Mouse (Mus musculus) forebrain, embryonic 11.5 days (tissue): ENCODE measurements around the gene Myzap. TPM values are rescaled to one million over a fixed set of nuclear protein-coding genes. Genes with fewer than 3 reads are reported as not detected.

Experiments
- ATAC-seq: fragments of 200-750 bp; cut with Nextera tagmentation; replicated peaks from 2 replicates; pipeline ENCODE4 v1.8.0; 2017; ENCODE audit warnings: moderate TSS enrichment; ENCODE audit not compliant: low FRiP score
- DNase-seq: peaks from one replicate; pipeline ENCODE4 v3.0.0-alpha.2; 2017; ENCODE audit warnings: low spot score
- H3K27ac ChIP-seq: fragments of 300-500 bp; sonication (generic); 2 replicates; pipeline ENCODE4 v1.5.1; 2014; ENCODE audit warnings: low read depth, low read length
- H3K27me3 ChIP-seq: fragments of 300-500 bp; sonication (generic); 2 replicates; pipeline ENCODE4 v1.6.1; 2014; ENCODE audit warnings: mild to moderate bottlenecking, low read length, mixed read lengths; ENCODE audit not compliant: control insufficient read depth, insufficient read depth
- H3K36me3 ChIP-seq: fragments of 300-500 bp; sonication (generic); 2 replicates; pipeline ENCODE4 v1.6.1; 2014; ENCODE audit warnings: mild to moderate bottlenecking, low read length, moderate library complexity, mixed read lengths; ENCODE audit not compliant: control insufficient read depth, insufficient read depth
- H3K4me1 ChIP-seq: fragments of 300-500 bp; sonication (generic); replicated peaks from 2 replicates; pipeline ENCODE4 v1.6.1; 2014; ENCODE audit warnings: low read length, mixed read lengths; ENCODE audit not compliant: control insufficient read depth, insufficient read depth
- H3K4me2 ChIP-seq: fragments of 300-500 bp; sonication (generic); 2 replicates; pipeline ENCODE4 v1.6.1; 2014; ENCODE audit warnings: low read depth, mild to moderate bottlenecking, low read length, moderate library complexity, mixed read lengths; ENCODE audit not compliant: severe bottlenecking
- H3K4me3 ChIP-seq: fragments of 300-500 bp; sonication (generic); 2 replicates; pipeline ENCODE4 v1.5.1; 2014; ENCODE audit warnings: low read depth, low read length
- H3K9ac ChIP-seq: fragments of 300-500 bp; sonication (generic); 2 replicates; pipeline ENCODE4 v1.6.1; 2014; ENCODE audit warnings: low read length
- H3K9me3 ChIP-seq: fragments of 300-500 bp; sonication (generic); 2 replicates; pipeline ENCODE4 v1.6.1; 2016; ENCODE audit warnings: low read length, mixed read lengths; ENCODE audit not compliant: control insufficient read depth
- WGBS: fragments of 180-500 bp; shearing (Covaris S2); extraction: QIAGEN DNeasy Blood & Tissue Kit; methylation state at CpG from one replicate; pipeline ENCODE4 v1.1.7; 2014; 5-methylcytosine and 5-hydroxymethylcytosine counted together
- polyA plus RNA-seq: library from polyadenylated mRNA; unstranded; fragments of >200 nt; fragmentation: Nextera tagmentation; extraction: Ambion mirVana; gene quantifications from 2 replicates; pipeline ENCODE4 v1.2.1, GENCODE M21; 2014

Gene Myzap
- polyA plus RNA-seq, 1 experiment from 2014 or later: 4.2 TPM

- H3K36me3 ChIP-seq: no peaks in the 10 kb centered on the region
- 64% methylated on average over 7 of the region's 7 CpGs for WGBS
- H3K4me1 ChIP-seq: no peaks in the 10 kb centered on the region
- H3K9ac ChIP-seq: no peak overlapping the region
- H3K9me3 ChIP-seq: no peaks in the 10 kb centered on the region
- DNase-seq: no peak
- no peak overlapping the region for H3K4me2 ChIP-seq
- no peak overlapping the region for H3K4me3 ChIP-seq
- H3K27ac ChIP-seq: no peak overlapping the region
- no peaks in the 10 kb centered on the region for H3K27me3 ChIP-seq
- ATAC-seq: no peak
These were observed 22.0 kb downstream of the Myzap start for GRCm38 (mm10) chr9:71570170-71570569.

DNA sequence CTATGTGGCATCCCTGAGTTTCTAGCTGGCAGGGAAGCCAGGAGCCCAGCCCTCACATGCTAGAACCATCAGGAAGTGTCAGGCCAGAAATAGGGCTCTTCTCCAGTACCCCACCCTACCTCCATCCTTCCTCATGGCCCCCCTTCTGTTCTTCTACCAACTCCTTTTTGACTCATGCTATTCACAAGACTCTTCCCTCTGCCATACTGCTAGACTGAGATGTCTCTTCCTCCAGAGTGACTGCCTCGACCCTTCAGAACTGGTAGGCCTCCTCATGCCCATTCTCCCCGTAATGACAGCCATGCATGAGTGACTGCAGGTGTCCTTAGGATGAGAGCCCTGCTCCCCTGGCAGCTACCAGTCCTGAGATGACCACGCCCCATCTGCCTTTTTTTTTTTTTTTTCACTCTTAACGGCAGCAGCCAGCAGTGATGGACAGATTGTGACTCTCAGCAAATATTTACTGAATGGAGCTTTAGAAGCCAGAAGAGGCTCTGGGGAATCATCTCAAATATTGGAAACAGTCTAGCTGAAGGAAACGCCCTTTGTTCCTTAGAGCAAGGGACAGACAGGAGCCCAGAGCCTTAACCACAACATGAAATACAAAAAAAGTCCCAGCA lies 23.7 kb downstream of the Myzap start:
- no peak for DNase-seq
- ATAC-seq: no peak
- no peaks in the 10 kb centered on the region for H3K27me3 ChIP-seq
- H3K27ac ChIP-seq: no peak overlapping the region
- no peak overlapping the region for H3K4me2 ChIP-seq
- H3K9me3 ChIP-seq: no peaks in the 10 kb centered on the region
- WGBS: 67% methylated on average over 5 of the region's 5 CpGs
- H3K9ac ChIP-seq: no peak overlapping the region
- H3K4me3 ChIP-seq: no peak overlapping the region
- H3K4me1 ChIP-seq: no peaks in the 10 kb centered on the region
- no peaks in the 10 kb centered on the region for H3K36me3 ChIP-seq

- Histone ChIP-seq H3K4me2 (no peak overlapping the region), H3K4me1 (no peaks in the 10 kb centered on the region), H3K9me3 (no peaks in the 10 kb centered on the region), H3K4me3 (no peak overlapping the region), H3K27me3 (no peaks in the 10 kb centered on the region), H3K9ac (no peak overlapping the region), H3K36me3 (no peaks in the 10 kb centered on the region), H3K27ac (no peak overlapping the region)
- ATAC-seq (no peak), DNase-seq (no peak)
- WGBS: 73% methylated on average over 3 of the region's 3 CpGs
These were observed 24.8 kb downstream of the Myzap start for GRCm38 (mm10) chr9:71567391-71567790.

DNA sequence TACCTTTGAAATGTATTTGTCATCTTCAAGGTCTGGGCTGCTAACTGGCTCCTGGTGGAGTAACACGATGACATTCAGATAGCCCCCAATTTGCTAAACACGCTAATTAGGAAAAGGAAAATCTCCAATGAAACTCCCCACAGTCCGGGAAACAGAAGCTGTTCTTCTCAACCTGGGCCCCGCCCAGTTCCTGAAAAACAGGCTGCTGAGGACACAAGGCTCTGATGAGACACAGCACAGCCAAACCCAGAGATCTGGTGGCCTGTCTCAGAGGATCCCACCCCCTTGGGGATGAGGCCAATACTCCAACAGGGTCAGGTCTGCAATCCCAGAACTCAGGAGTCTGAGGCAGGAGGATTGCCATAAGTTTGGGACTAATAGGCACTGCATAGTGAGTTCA lies 25.4 kb downstream of the Myzap start:
- no peak overlapping the region for H3K4me2 ChIP-seq
- H3K27ac ChIP-seq: no peak overlapping the region
- no peak for DNase-seq
- ATAC-seq: no peak
- WGBS: 64% methylated on average over 4 of the region's 4 CpGs
- no peak overlapping the region for H3K4me3 ChIP-seq
- no peaks in the 10 kb centered on the region for H3K4me1 ChIP-seq
- H3K9me3 ChIP-seq: no peaks in the 10 kb centered on the region
- H3K36me3 ChIP-seq: no peaks in the 10 kb centered on the region
- H3K9ac ChIP-seq: no peak overlapping the region
- no peaks in the 10 kb centered on the region for H3K27me3 ChIP-seq

- no peak overlapping the region for H3K4me2 ChIP-seq
- DNase-seq (no peak), ATAC-seq (no peak)
- no peak overlapping the region for H3K4me3 ChIP-seq
- H3K36me3 ChIP-seq: no peaks in the 10 kb centered on the region
- no peaks in the 10 kb centered on the region; the same call in 1 of the 2 replicates for H3K9me3 ChIP-seq
- no peak overlapping the region for H3K9ac ChIP-seq
- no peak overlapping the region for H3K27ac ChIP-seq
- no peaks in the 10 kb centered on the region for H3K27me3 ChIP-seq
- H3K4me1 ChIP-seq: no peaks in the 10 kb centered on the region
- 68% methylated on average over 2 of the region's 2 CpGs for WGBS
These were observed 34.4 kb downstream of the Myzap start for GRCm38 (mm10) chr9:71557737-71558136.

GRCm38 (mm10) chr9:71554001-71554400 lies 38.2 kb downstream of the Myzap start:
- Histone ChIP-seq H3K4me2 (no peak overlapping the region), H3K36me3 (no peaks in the 10 kb centered on the region), H3K27ac (no peak overlapping the region), H3K27me3 (no peaks in the 10 kb centered on the region), H3K9me3 (no peaks in the 10 kb centered on the region; the same call in 1 of the 2 replicates), H3K9ac (no peak overlapping the region), H3K4me3 (no peak overlapping the region), H3K4me1 (no peaks in the 10 kb centered on the region)
- DNase-seq (no peak), ATAC-seq (no peak)
- 96% methylated on average over 3 of the region's 3 CpGs for WGBS

GRCm38 (mm10) chr9:71550176-71550575 lies 42.0 kb downstream of the Myzap start:
- Histone ChIP-seq H3K4me3 (no peak overlapping the region), H3K27me3 (no peaks in the 10 kb centered on the region), H3K4me1 (no peaks in the 10 kb centered on the region), H3K27ac (no peak overlapping the region), H3K4me2 (no peak overlapping the region), H3K36me3 (no peaks in the 10 kb centered on the region), H3K9me3 (no peaks in the 10 kb centered on the region; the same call in 1 of the 2 replicates), H3K9ac (no peak overlapping the region)
- DNase-seq (no peak), ATAC-seq (no peak)
- WGBS: 93% methylated on average over 8 of the region's 8 CpGs

GRCm38 (mm10) chr9:71547704-71548275 lies 44.4 kb downstream of the Myzap start:
- WGBS: 84% methylated on average over 10 of the region's 10 CpGs
- no peaks in the 10 kb centered on the region for H3K4me1 ChIP-seq
- H3K9me3 ChIP-seq: no peaks in the 10 kb centered on the region
- H3K4me3 ChIP-seq: no peak overlapping the region
- H3K9ac ChIP-seq: no peak overlapping the region
- DNase-seq (no peak), ATAC-seq (no peak)
- no peaks in the 10 kb centered on the region for H3K27me3 ChIP-seq
- no peak overlapping the region for H3K27ac ChIP-seq
- H3K36me3 ChIP-seq: no peaks in the 10 kb centered on the region
- H3K4me2 ChIP-seq: no peak overlapping the region

DNA sequence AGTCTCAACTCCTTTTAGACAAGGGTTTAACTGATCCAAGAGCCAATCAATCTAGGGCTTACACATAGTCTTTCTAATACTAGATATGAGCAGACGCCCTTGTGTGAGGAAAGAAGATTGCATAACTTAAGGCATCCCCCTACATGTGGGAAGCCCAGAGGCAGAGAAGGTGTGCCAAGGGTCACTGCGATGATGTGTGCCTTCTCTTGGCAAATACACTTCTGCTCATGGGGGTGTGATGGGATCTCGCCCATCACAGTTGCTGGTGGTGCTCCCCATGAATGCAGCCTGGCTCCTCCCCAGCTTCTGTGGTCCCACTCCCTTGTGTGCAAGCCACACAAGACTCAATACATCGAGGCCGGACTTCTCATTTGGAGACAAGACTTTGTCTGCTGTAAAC lies 47.3 kb downstream of the Myzap start:
- ATAC-seq: no peak
- Histone ChIP-seq H3K9ac (no peak overlapping the region), H3K4me2 (no peak overlapping the region), H3K4me1 (no peaks in the 10 kb centered on the region), H3K36me3 (no peaks in the 10 kb centered on the region), H3K27ac (no peak overlapping the region), H3K9me3 (no peaks in the 10 kb centered on the region), H3K4me3 (no peak overlapping the region), H3K27me3 (no peaks in the 10 kb centered on the region)
- 85% methylated on average over 5 of the region's 5 CpGs for WGBS
- DNase-seq: no peak
